Mouse (Mus musculus) CH12.LX (cell line): Measurements from ENCODE around the gene Asic2. TPM values are rescaled to one million over a fixed set of nuclear protein-coding genes. Genes with fewer than 3 reads are reported as not detected.

Experiments used
- DNase-seq: peaks from one replicate; pipeline ENCODE4 v3.0.0-alpha.2; 2013; ENCODE audit errors: extremely low read depth
- H3K27ac ChIP-seq: 2 replicates; pipeline ENCODE4 v1.5.1; 2012; ENCODE audit warnings: low read depth, mild to moderate bottlenecking, control low read depth, moderate library complexity; ENCODE audit not compliant: insufficient read depth
- H3K27me3 ChIP-seq: replicated peaks from 2 replicates; pipeline ENCODE3; 2012; ENCODE audit warnings: inconsistent platforms
- H3K36me3 ChIP-seq, 2 experiments: replicated peaks in 1 of 2; 2 replicates each; pipeline versions ENCODE3 to v1.6.1; 2012; ENCODE audit warnings: inconsistent platforms in 1 of 2, low read length in 1 of 2, mild to moderate bottlenecking in 1 of 2, mixed read lengths in 1 of 2, moderate library complexity in 1 of 2; ENCODE audit not compliant: control insufficient read depth in 1 of 2, insufficient read depth in 1 of 2
- H3K4me1 ChIP-seq, 2 experiments: 2 replicates each; pipeline ENCODE4 v1.6.1; 2012; ENCODE audit warnings: inconsistent platforms in 1 of 2, moderate library complexity in 1 of 2; ENCODE audit not compliant: insufficient read depth in 2 of 2, control insufficient read depth in 1 of 2
- H3K4me2 ChIP-seq: 2 replicates; pipeline ENCODE4 v1.6.1; 2012; ENCODE audit warnings: low read depth, mild to moderate bottlenecking, control low read depth; ENCODE audit not compliant: poor library complexity, insufficient read depth, severe bottlenecking
- H3K4me3 ChIP-seq, 3 experiments: fragments of 150-350 bp in 1 of 3; sonication (generic) in 1 of 3; replicated peaks in 1 of 3; 2 replicates each; pipeline versions ENCODE3 to v1.5.1; 2011 to 2012; ENCODE audit warnings: low read depth in 2 of 3, low read length in 2 of 3, mild to moderate bottlenecking in 2 of 3, moderate library complexity in 2 of 3, control low read depth in 1 of 3, improper control_type of control experiment in 1 of 3, inconsistent platforms in 1 of 3, mixed read lengths in 1 of 3; ENCODE audit not compliant: poor library complexity in 1 of 3
- H3K79me2 ChIP-seq: replicated peaks from 2 replicates; pipeline ENCODE4 v1.6.1; 2012; ENCODE audit warnings: mild to moderate bottlenecking, moderate library complexity; ENCODE audit not compliant: control insufficient read depth, poor library complexity, insufficient read depth, severe bottlenecking; ENCODE audit errors: extremely low read depth
- H3K9ac ChIP-seq: 2 replicates; pipeline ENCODE4 v1.6.1; 2012; ENCODE audit warnings: low read depth, mild to moderate bottlenecking, control low read depth, moderate library complexity; ENCODE audit not compliant: insufficient read depth
- H3K9me3 ChIP-seq: replicated peaks from 2 replicates; pipeline ENCODE3; 2012; ENCODE audit warnings: low read length, inconsistent platforms, mixed read lengths
- CHD1 ChIP-seq: IDR thresholded peaks from 2 replicates; pipeline ENCODE4 v1.6.1; 2012; ENCODE audit warnings: low read depth, low read length, improper control_type of control experiment, inconsistent platforms
- E2F4 ChIP-seq: IDR thresholded peaks from 2 replicates; pipeline ENCODE4 v1.6.1; 2011; ENCODE audit warnings: low read depth, low read length, improper control_type of control experiment; ENCODE audit not compliant: insufficient replicate concordance
- ELF1 ChIP-seq: IDR thresholded peaks from 2 replicates; pipeline ENCODE4 v1.6.1; 2014; ENCODE audit warnings: low read depth, mild to moderate bottlenecking, inconsistent platforms, low read length, improper control_type of control experiment
- EP300 ChIP-seq: IDR thresholded peaks from 2 replicates; pipeline ENCODE4 v1.6.1; 2011; ENCODE audit warnings: low read length, improper control_type of control experiment
- ETS1 ChIP-seq: conservative IDR thresholded peaks from 2 replicates; pipeline ENCODE4 v1.6.1; 2012; ENCODE audit warnings: low read depth, mild to moderate bottlenecking, inconsistent platforms, low read length, improper control_type of control experiment, moderate library complexity
- GABPA ChIP-seq: IDR thresholded peaks from 2 replicates; pipeline ENCODE4 v1.6.1; 2012; ENCODE audit warnings: low read depth, low read length, improper control_type of control experiment, inconsistent platforms; ENCODE audit not compliant: insufficient replicate concordance
- JUN ChIP-seq: IDR thresholded peaks from 2 replicates; pipeline ENCODE4 v1.6.1; 2011; ENCODE audit warnings: low read depth, mild to moderate bottlenecking, low read length, improper control_type of control experiment, moderate library complexity; ENCODE audit not compliant: insufficient read depth
- MAFK ChIP-seq: IDR thresholded peaks from 2 replicates; pipeline ENCODE4 v1.6.1; 2011; ENCODE audit warnings: low read length, improper control_type of control experiment; ENCODE audit not compliant: insufficient replicate concordance
- MAX ChIP-seq: IDR thresholded peaks from 2 replicates; pipeline ENCODE4 v1.6.1; 2011; ENCODE audit warnings: low read length, improper control_type of control experiment
- MEF2A ChIP-seq: IDR thresholded peaks from 2 replicates; pipeline ENCODE4 v1.6.1; 2014; ENCODE audit warnings: low read depth, mild to moderate bottlenecking, inconsistent platforms, low read length, improper control_type of control experiment, borderline replicate concordance
- MXI1 ChIP-seq: IDR thresholded peaks from 2 replicates; pipeline ENCODE4 v1.6.1; 2011; ENCODE audit warnings: mild to moderate bottlenecking, low read depth, low read length, improper control_type of control experiment
- MYC ChIP-seq: IDR thresholded peaks from 2 replicates; pipeline ENCODE4 v1.6.1; 2011; ENCODE audit warnings: low read depth, mild to moderate bottlenecking, improper control_type of control experiment, low read length
- PAX5 ChIP-seq: IDR thresholded peaks from 2 replicates; pipeline ENCODE4 v1.6.1; 2012; ENCODE audit warnings: low read length, inconsistent platforms, mixed read lengths
- RAD21 ChIP-seq: IDR thresholded peaks from 2 replicates; pipeline ENCODE4 v1.6.1; 2011; ENCODE audit warnings: low read depth, mild to moderate bottlenecking, low read length, improper control_type of control experiment, moderate library complexity
- RCOR1 ChIP-seq: conservative IDR thresholded peaks from 2 replicates; pipeline ENCODE4 v1.6.1; 2012; ENCODE audit warnings: low read depth, mild to moderate bottlenecking, inconsistent platforms, low read length, improper control_type of control experiment
- TCF12 ChIP-seq: IDR thresholded peaks from 2 replicates; pipeline ENCODE4 v1.6.1; 2014; ENCODE audit warnings: low read depth, mild to moderate bottlenecking, inconsistent platforms, low read length, improper control_type of control experiment
- USF1 ChIP-seq: IDR thresholded peaks from 2 replicates; pipeline ENCODE4 v1.6.1; 2014; ENCODE audit warnings: low read depth, mild to moderate bottlenecking, inconsistent platforms, low read length, improper control_type of control experiment
- USF2 ChIP-seq: conservative IDR thresholded peaks from 2 replicates; pipeline ENCODE4 v1.6.1; 2011; ENCODE audit warnings: low read depth, low read length, improper control_type of control experiment
- ZMIZ1 ChIP-seq: IDR thresholded peaks from 2 replicates; pipeline ENCODE4 v1.6.1; 2012; ENCODE audit warnings: low read depth, mild to moderate bottlenecking, inconsistent platforms, low read length, improper control_type of control experiment
- dilution Hi-C: fragments of 300-500 bp; cut with MboI; formaldehyde crosslinking; loops from 2 replicates; pipeline ENCODE4 v1.14.3; 2020; ENCODE audit warnings: low sequenced_read_pairs; ENCODE audit not compliant: extremely low pct_unique_long_range_greater_than_20kb, extremely low pct_ligation_motif_present
- in situ Hi-C: fragments of 300-500 bp; cut with MboI; formaldehyde crosslinking; loops from 3 replicates; pipeline ENCODE4 v1.14.3; 2019; ENCODE audit warnings: low sequenced_read_pairs, low pct_ligation_motif_present, low pct_unique_long_range_greater_than_20kb, mixed read lengths
- polyA plus RNA-seq: library from polyadenylated mRNA; unstranded; fragments of >175 nt; gene quantifications from 2 replicates; pipeline ENCODE4 v1.2.1, GENCODE M21; 2012; ENCODE audit warnings: low read depth; ENCODE audit not compliant: insufficient read length
- total RNA-seq, 2 experiments: library from RNA; depleted of rRNA; stranded (reverse); fragments of 300-350 nt in 1 of 2; fragments of >200 nt in 1 of 2; gene quantifications; 2 replicates each; pipeline ENCODE4 v1.2.3; 2012 to 2014

Asic2 gene
- total and polyA plus RNA-seq, 3 experiments, result not detected

GRCm38 (mm10) chr11:81189103-81189502, 779.2 kb downstream of the Asic2 start:
- no peak overlapping the region for H3K4me2 ChIP-seq
- DNase-seq, result no peak
- H3K36me3 ChIP-seq, result no peaks in the 10 kb centered on the region
- H3K27me3 ChIP-seq, result peaks cover 92% of the 10 kb centered on the region
- H3K27ac ChIP-seq, result no peak overlapping the region
- dilution Hi-C loops, result no loop called here
- in situ Hi-C loops, result no loop called here
- no peak overlapping the region for H3K4me3 ChIP-seq
- no peak overlapping the region for H3K9ac ChIP-seq
- H3K9me3 ChIP-seq, result peaks cover 5% of the 10 kb centered on the region
- H3K79me2 ChIP-seq, result no peaks in the 10 kb centered on the region
- 0 out of 4 replicates have a peak, but pooled peaks cover 0 to 5% of the 10 kb centered on the region in 2 experiments for H3K4me1 ChIP-seq
- TF ChIP-seq MAFK (no peak), MAX (no peak), RAD21 (no peak), PAX5 (no peak), USF1 (no peak), ELF1 (no peak), EP300 (no peak), MYC (no peak), ETS1 (no peak), ZMIZ1 (no peak), E2F4 (no peak), USF2 (no peak), TCF12 (no peak), GABPA (no peak)

- no peaks in the 10 kb centered on the region for H3K36me3 ChIP-seq
- H3K79me2 ChIP-seq, result no peaks in the 10 kb centered on the region
- H3K27ac ChIP-seq, result no peak overlapping the region
- no peak for TF ChIP-seq MXI1
- TF ChIP-seq MEF2A, result no peak
- no peak for TF ChIP-seq EP300
- TF ChIP-seq CHD1, result no peak
- no peak for TF ChIP-seq JUN
- TF ChIP-seq RCOR1, result no peak
- DNase-seq, result no peak
- no peak overlapping the region for H3K4me3 ChIP-seq
- peaks cover 5% of the 10 kb centered on the region for H3K9me3 ChIP-seq
- H3K4me2 ChIP-seq, result no peak overlapping the region
- no peak overlapping the region for H3K9ac ChIP-seq
- in situ Hi-C loops (no loop called here), dilution Hi-C loops (no loop called here)
- peaks cover 89% of the 10 kb centered on the region for H3K27me3 ChIP-seq
- H3K4me1 ChIP-seq, result 0 out of 4 replicates have a peak, but pooled peaks cover 0 to 5% of the 10 kb centered on the region in 2 experiments
Measured at GRCm38 (mm10) chr11:81187851-81188250, 780.4 kb downstream of the Asic2 start.
